Mouse (Mus musculus) neural tube, embryonic 13.5 days (tissue): ENCODE results near the gene Tnni2. TPM values are rescaled to one million over a fixed set of nuclear protein-coding genes. Genes with fewer than 3 reads are reported as not detected.
A peak's percentile ranks its signal among the peaks of the same experiment; 100 is the strongest.

Experiments used
- ATAC-seq: fragments of 200-750 bp; cut with Nextera tagmentation; 2 replicates; pipeline ENCODE4 v1.8.0; 2017; ENCODE audit warnings: low read depth, mild to moderate bottlenecking, moderate TSS enrichment, moderate library complexity
- H3K27ac ChIP-seq: fragments of 300-500 bp; sonication (generic); replicated peaks from 2 replicates; pipeline ENCODE4 v1.5.1; 2015; ENCODE audit warnings: moderate library complexity, mild to moderate bottlenecking, inconsistent platforms
- H3K27me3 ChIP-seq: fragments of 300-500 bp; sonication (generic); 2 replicates; pipeline ENCODE4 v1.6.1; 2015; ENCODE audit warnings: mild to moderate bottlenecking, inconsistent platforms
- H3K36me3 ChIP-seq: fragments of 300-500 bp; sonication (generic); 2 replicates; pipeline ENCODE4 v1.6.1; 2015; ENCODE audit warnings: mild to moderate bottlenecking, inconsistent platforms
- H3K4me1 ChIP-seq: fragments of 300-500 bp; sonication (generic); replicated peaks from 2 replicates; pipeline ENCODE4 v1.6.1; 2015; ENCODE audit warnings: inconsistent platforms
- H3K4me2 ChIP-seq: fragments of 300-500 bp; sonication (generic); 2 replicates; pipeline ENCODE4 v1.6.1; 2015; ENCODE audit warnings: inconsistent platforms, mild to moderate bottlenecking, moderate library complexity
- H3K4me3 ChIP-seq: fragments of 300-500 bp; sonication (generic); 2 replicates; pipeline ENCODE4 v1.5.1; 2015; ENCODE audit warnings: mild to moderate bottlenecking, inconsistent platforms
- H3K9ac ChIP-seq: fragments of 300-500 bp; sonication (generic); 2 replicates; pipeline ENCODE4 v1.6.1; 2015; ENCODE audit warnings: moderate library complexity, mild to moderate bottlenecking, inconsistent platforms
- H3K9me3 ChIP-seq: fragments of 300-500 bp; sonication (generic); 2 replicates; pipeline ENCODE4 v1.6.1; 2016; ENCODE audit warnings: inconsistent platforms
- WGBS: fragments of 180-500 bp; shearing (Covaris S2); methylation state at CpG from one replicate; pipeline ENCODE4 v1.1.7; 2015; 5-methylcytosine and 5-hydroxymethylcytosine counted together
- polyA plus RNA-seq: library from polyadenylated mRNA; unstranded; fragments of >200 nt; fragmentation: Nextera tagmentation; extraction: Ambion mirVana; gene quantifications from 2 replicates; pipeline ENCODE4 v1.2.1, GENCODE M21; 2015

Gene Tnni2
- polyA plus RNA-seq, 1 experiment from 2014 or later = 2.2 TPM

GRCm38 (mm10) chr7:142470171-142470691, 28.6 kb downstream of the Tnni2 start:
- 89% methylated on average over 7 of the region's 7 CpGs for WGBS
- Histone ChIP-seq H3K36me3 (no peaks in the 10 kb centered on the region), H3K4me3 (no peak overlapping the region), H3K27ac (no peak overlapping the region), H3K9me3 (no peaks in the 10 kb centered on the region), H3K27me3 (no peaks in the 10 kb centered on the region), H3K4me2 (no peak overlapping the region), H3K9ac (no peak overlapping the region), H3K4me1 (peaks cover 32% of the 10 kb centered on the region)
- no peak for ATAC-seq

GRCm38 (mm10) chr7:142470808-142471413, 29.3 kb downstream of the Tnni2 start:
- H3K9ac ChIP-seq = no peak overlapping the region
- 0 out of 2 replicates have a peak, but pooled peaks have one; percentile 28 for ATAC-seq
- peaks cover 32% of the 10 kb centered on the region for H3K4me1 ChIP-seq
- no peak overlapping the region for H3K4me2 ChIP-seq
- no peaks in the 10 kb centered on the region for H3K27me3 ChIP-seq
- H3K9me3 ChIP-seq = no peaks in the 10 kb centered on the region
- H3K36me3 ChIP-seq = no peaks in the 10 kb centered on the region
- no peak overlapping the region for H3K27ac ChIP-seq
- H3K4me3 ChIP-seq = no peak overlapping the region
- WGBS = 24% methylated on average over 4 of the region's 4 CpGs

- no peak for ATAC-seq
- no peaks in the 10 kb centered on the region for H3K27me3 ChIP-seq
- 0 out of 2 replicates have a peak overlapping the region, but pooled peaks have one; percentile 28 for H3K27ac ChIP-seq
- H3K4me1 ChIP-seq = peaks cover 32% of the 10 kb centered on the region
- H3K4me3 ChIP-seq = no peak overlapping the region
- H3K9me3 ChIP-seq = no peaks in the 10 kb centered on the region
- WGBS = 25% methylated on average over 6 of the region's 6 CpGs
- H3K36me3 ChIP-seq = no peaks in the 10 kb centered on the region
- H3K9ac ChIP-seq = 0 out of 2 replicates have a peak overlapping the region, but pooled peaks have one; percentile 41
- H3K4me2 ChIP-seq = no peak overlapping the region
Measured at GRCm38 (mm10) chr7:142471414-142471861, 29.8 kb downstream of the Tnni2 start.

GRCm38 (mm10) chr7:142471884-142472570, 30.4 kb downstream of the Tnni2 start:
- Histone ChIP-seq H3K9ac (peak overlapping the region; percentile 41; the same call in 1 of the 2 replicates), H3K9me3 (no peaks in the 10 kb centered on the region), H3K27me3 (no peaks in the 10 kb centered on the region), H3K27ac (0 out of 2 replicates have a peak overlapping the region, but pooled peaks have one; percentile 28), H3K4me2 (no peak overlapping the region), H3K36me3 (no peaks in the 10 kb centered on the region), H3K4me3 (no peak overlapping the region), H3K4me1 (peaks cover 32% of the 10 kb centered on the region)
- ATAC-seq = no peak
- WGBS = 33% methylated on average over 15 of the region's 15 CpGs

GRCm38 (mm10) chr7:142472936-142473335, 31.3 kb downstream of the Tnni2 start:
- Histone ChIP-seq H3K9ac (no peak overlapping the region), H3K4me3 (no peak overlapping the region), H3K4me2 (no peak overlapping the region), H3K4me1 (peaks cover 32% of the 10 kb centered on the region), H3K27ac (no peak overlapping the region), H3K36me3 (no peaks in the 10 kb centered on the region), H3K27me3 (no peaks in the 10 kb centered on the region), H3K9me3 (no peaks in the 10 kb centered on the region)
- ATAC-seq = no peak
- WGBS = 94% methylated on average over 4 of the region's 4 CpGs

GRCm38 (mm10) chr7:142473476-142473875, 31.9 kb downstream of the Tnni2 start:
- no peak for ATAC-seq
- 86% methylated on average over 2 of the region's 2 CpGs for WGBS
- H3K4me2 ChIP-seq = no peak overlapping the region

GRCm38 (mm10) chr7:142474799-142475198, 33.2 kb downstream of the Tnni2 start:
- Histone ChIP-seq H3K9ac (no peak overlapping the region), H3K9me3 (no peaks in the 10 kb centered on the region), H3K27ac (no peak overlapping the region), H3K4me3 (no peak overlapping the region), H3K27me3 (no peaks in the 10 kb centered on the region), H3K36me3 (no peaks in the 10 kb centered on the region), H3K4me2 (no peak overlapping the region), H3K4me1 (peaks cover 32% of the 10 kb centered on the region)
- WGBS = 76% methylated on average over 14 of the region's 14 CpGs
- no peak for ATAC-seq

More at GRCm38 (mm10) chr7:142473476-142473875, 31.9 kb downstream of the Tnni2 start:
- H3K9me3 ChIP-seq = no peaks in the 10 kb centered on the region
- H3K9ac ChIP-seq = no peak overlapping the region
- H3K36me3 ChIP-seq = no peaks in the 10 kb centered on the region
- H3K4me3 ChIP-seq = no peak overlapping the region
- H3K27me3 ChIP-seq = no peaks in the 10 kb centered on the region
- no peak overlapping the region for H3K27ac ChIP-seq
- H3K4me1 ChIP-seq = peaks cover 32% of the 10 kb centered on the region

GRCm38 (mm10) chr7:142475641-142476040, 34.0 kb downstream of the Tnni2 start:
- no peak overlapping the region for H3K4me2 ChIP-seq
- no peaks in the 10 kb centered on the region for H3K27me3 ChIP-seq
- 79% methylated on average over 7 of the region's 7 CpGs for WGBS
- H3K9me3 ChIP-seq = no peaks in the 10 kb centered on the region
- no peak overlapping the region for H3K27ac ChIP-seq
- ATAC-seq = no peak
- H3K9ac ChIP-seq = no peak overlapping the region
- no peak overlapping the region for H3K4me3 ChIP-seq
- H3K36me3 ChIP-seq = no peaks in the 10 kb centered on the region
- H3K4me1 ChIP-seq = peaks cover 26% of the 10 kb centered on the region

GRCm38 (mm10) chr7:142476271-142476670, 34.7 kb downstream of the Tnni2 start:
- peaks cover 25% of the 10 kb centered on the region for H3K4me1 ChIP-seq
- WGBS = 77% methylated on average over 5 of the region's 5 CpGs
- H3K27ac ChIP-seq = no peak overlapping the region
- H3K4me3 ChIP-seq = no peak overlapping the region
- ATAC-seq = no peak
- no peaks in the 10 kb centered on the region for H3K36me3 ChIP-seq
- no peak overlapping the region for H3K4me2 ChIP-seq
- H3K9me3 ChIP-seq = no peaks in the 10 kb centered on the region
- no peak overlapping the region for H3K9ac ChIP-seq
- H3K27me3 ChIP-seq = no peaks in the 10 kb centered on the region

- H3K4me3 ChIP-seq = no peak overlapping the region
- ATAC-seq = no peak
- no peak overlapping the region for H3K27ac ChIP-seq
- peaks cover 25% of the 10 kb centered on the region for H3K4me1 ChIP-seq
- no peaks in the 10 kb centered on the region for H3K9me3 ChIP-seq
- H3K9ac ChIP-seq = no peak overlapping the region
- H3K27me3 ChIP-seq = no peaks in the 10 kb centered on the region
- H3K4me2 ChIP-seq = no peak overlapping the region
- WGBS = 86% methylated on average over 13 of the region's 13 CpGs
- H3K36me3 ChIP-seq = no peaks in the 10 kb centered on the region
Measured at GRCm38 (mm10) chr7:142476795-142477452, 35.3 kb downstream of the Tnni2 start.

GRCm38 (mm10) chr7:142478001-142478400, 36.4 kb downstream of the Tnni2 start:
- Histone ChIP-seq H3K9ac (no peak overlapping the region), H3K36me3 (no peaks in the 10 kb centered on the region), H3K27me3 (no peaks in the 10 kb centered on the region), H3K27ac (no peak overlapping the region), H3K9me3 (no peaks in the 10 kb centered on the region), H3K4me3 (no peak overlapping the region), H3K4me1 (peaks cover 31% of the 10 kb centered on the region), H3K4me2 (no peak overlapping the region)
- no peak for ATAC-seq
- 91% methylated on average over 6 of the region's 6 CpGs for WGBS

GRCm38 (mm10) chr7:142478574-142478973, 37.0 kb downstream of the Tnni2 start:
- Histone ChIP-seq H3K4me2 (no peak overlapping the region), H3K9ac (no peak overlapping the region), H3K27ac (no peak overlapping the region), H3K36me3 (no peaks in the 10 kb centered on the region), H3K27me3 (no peaks in the 10 kb centered on the region), H3K4me1 (peaks cover 37% of the 10 kb centered on the region), H3K9me3 (no peaks in the 10 kb centered on the region), H3K4me3 (no peak overlapping the region)
- ATAC-seq = no peak
- WGBS = 76% methylated on average over 2 of the region's 2 CpGs
